Mouse (Mus musculus): Measurements from ENCODE around the gene Zfp93.

Zfp93 gene

GRCm38 (mm10) chr7:24290106-24290693 lies 20.0 kb downstream of the Zfp93 start:
- ATAC-seq (ENCODE audit: insufficient number of reproducible peaks, low FRiP score, low TSS enrichment), result no peak

GRCm38 (mm10) chr7:24291387-24292090 lies 21.3 kb downstream of the Zfp93 start:
- no peak for ATAC-seq (ENCODE audit: insufficient number of reproducible peaks, low FRiP score, low TSS enrichment)

GRCm38 (mm10) chr7:24293061-24293851 lies 23.0 kb downstream of the Zfp93 start:
- ATAC-seq (ENCODE audit: insufficient number of reproducible peaks, low FRiP score, low TSS enrichment), result no peak

- no peak for ATAC-seq (ENCODE audit: insufficient number of reproducible peaks, low FRiP score, low TSS enrichment)
These were observed 24.5 kb downstream of the Zfp93 start for GRCm38 (mm10) chr7:24294763-24295162.

- no peak for ATAC-seq (ENCODE audit: insufficient number of reproducible peaks, low FRiP score, low TSS enrichment)
These were observed 25.2 kb downstream of the Zfp93 start for GRCm38 (mm10) chr7:24295376-24295775.

GRCm38 (mm10) chr7:24296386-24296785 lies 26.2 kb downstream of the Zfp93 start:
- ATAC-seq (ENCODE audit: insufficient number of reproducible peaks, low FRiP score, low TSS enrichment), result no peak

- no peak for ATAC-seq (ENCODE audit: insufficient number of reproducible peaks, low FRiP score, low TSS enrichment)
These were observed 27.3 kb downstream of the Zfp93 start for GRCm38 (mm10) chr7:24297361-24298095.

GRCm38 (mm10) chr7:24298635-24298972 lies 28.4 kb downstream of the Zfp93 start:
- ATAC-seq (ENCODE audit: insufficient number of reproducible peaks, low FRiP score, low TSS enrichment), result no peak

- peak; percentile 90 for ATAC-seq (ENCODE audit: insufficient number of reproducible peaks, low FRiP score, low TSS enrichment)
These were observed 28.9 kb downstream of the Zfp93 start for GRCm38 (mm10) chr7:24298973-24299708.

- ATAC-seq (ENCODE audit: insufficient number of reproducible peaks, low FRiP score, low TSS enrichment), result no peak
These were observed 29.7 kb downstream of the Zfp93 start for GRCm38 (mm10) chr7:24299823-24300481.

GRCm38 (mm10) chr7:24300771-24301282 lies 30.6 kb downstream of the Zfp93 start, which contains the start of gene Zfp61:
Gene Zfp61, minus strand, starts transcription at chr7:24301232.
- ATAC-seq (ENCODE audit: insufficient number of reproducible peaks, low FRiP score, low TSS enrichment), result no peak

GRCm38 (mm10) chr7:24315726-24316566 lies 45.7 kb downstream of the Zfp93 start:
- 0 out of 2 replicates have a peak, but pooled peaks have one; percentile 22 for ATAC-seq (ENCODE audit: insufficient number of reproducible peaks, low FRiP score, low TSS enrichment)

GRCm38 (mm10) chr7:24316567-24317092 lies 46.4 kb downstream of the Zfp93 start, which contains the start of gene Zfp94:
Gene Zfp94, minus strand, starts transcription at chr7:24316666.
- peak; percentile 97 for ATAC-seq (ENCODE audit: insufficient number of reproducible peaks, low FRiP score, low TSS enrichment)

- ATAC-seq (ENCODE audit: insufficient number of reproducible peaks, low FRiP score, low TSS enrichment), result no peak
These were observed 48.7 kb downstream of the Zfp93 start for GRCm38 (mm10) chr7:24318942-24319341.

- no peak for ATAC-seq (ENCODE audit: insufficient number of reproducible peaks, low FRiP score, low TSS enrichment)
These were observed 52.4 kb downstream of the Zfp93 start for GRCm38 (mm10) chr7:24322593-24322992.

GRCm38 (mm10) chr7:24325197-24325596 lies 55.0 kb downstream of the Zfp93 start:
- no peak for ATAC-seq (ENCODE audit: insufficient number of reproducible peaks, low FRiP score, low TSS enrichment)

GRCm38 (mm10) chr7:24325675-24326128 lies 55.5 kb downstream of the Zfp93 start:
- ATAC-seq (ENCODE audit: insufficient number of reproducible peaks, low FRiP score, low TSS enrichment), result no peak
